Mouse (Mus musculus) CD4-positive naive resting alpha-beta T cell, adult 57 days (primary cell): ENCODE data around the gene Phldb2. TPM values are rescaled to one million over a fixed set of nuclear protein-coding genes. Genes with fewer than 3 reads are reported as not detected.

Experiments
- total RNA-seq: library from RNA; stranded (reverse); gene quantifications from one replicate; pipeline ENCODE4 v1.2.4, GENCODE M21; 2023

The Phldb2 gene
- total RNA-seq: 0.80 TPM

GRCm38 (mm10) chr16:45953394-45953793, at the start of gene Phldb2:
Gene Phldb2 (minus strand): TSS chr16:45953598.

GRCm38 (mm10) chr16:45742615-45743476, 210.6 kb downstream of the Phldb2 start, which contains the start of gene Abhd10:
Gene Abhd10 (minus strand): TSS chr16:45742955.

DNA sequence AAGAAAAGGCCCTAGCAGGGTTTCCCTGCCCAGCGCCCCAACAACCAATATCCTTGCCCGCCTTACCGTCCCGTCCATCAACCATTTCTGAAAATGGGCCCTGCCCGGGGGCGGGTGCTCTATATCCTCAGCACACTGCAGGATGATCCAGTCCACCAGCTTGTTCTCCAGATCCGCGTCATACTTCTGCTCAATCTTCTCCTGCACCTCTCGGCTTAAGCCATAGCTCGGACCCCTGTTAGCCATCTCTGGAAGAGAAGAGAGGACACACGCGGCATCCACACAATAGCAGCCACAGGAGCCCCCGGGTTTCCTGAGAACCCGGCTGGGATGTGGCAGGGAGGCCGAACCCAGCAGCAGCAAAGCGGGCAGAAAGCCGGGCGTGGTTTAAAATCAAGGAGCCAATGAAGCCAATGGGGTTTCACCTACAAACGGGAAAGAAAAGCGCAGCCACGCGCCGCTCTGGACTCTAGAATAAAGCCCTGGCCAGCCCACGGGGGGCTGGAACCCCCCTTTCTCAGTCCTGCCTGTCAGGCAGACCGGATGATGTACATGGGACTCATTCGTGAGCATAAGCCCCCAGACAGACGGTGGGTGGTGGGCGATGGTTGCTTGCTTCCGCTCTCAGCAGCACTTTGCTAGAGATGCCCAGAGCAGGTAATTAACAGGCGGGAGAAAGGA, 229.2 kb downstream of the Phldb2 start, which contains the start of gene Tagln3:
Tagln3 (minus strand) TSS at position 548 of the 681 bp plus-strand sequence.

Other genes with a start within 250 kb of the Phldb2 start
- gene Tagln3, start 229.0 kb downstream of the Phldb2 start, total RNA-seq: not detected
- 44.4 TPM for gene Abhd10, start 210.6 kb downstream of the Phldb2 start, total RNA-seq
- gene Plcxd2, start 56.6 kb upstream of the Phldb2 start, total RNA-seq: 18.4 TPM
- 71.7 TPM for gene Cd96, start 166.7 kb upstream of the Phldb2 start, total RNA-seq
- 15.4 TPM for gene Gm4737, start 201.5 kb upstream of the Phldb2 start, total RNA-seq